Mouse (Mus musculus): ENCODE results near the gene Ube2q1. TPM values are rescaled to one million over a fixed set of nuclear protein-coding genes. Genes with fewer than 3 reads are reported as not detected.

The Ube2q1 gene
- polyA plus RNA-seq, 1 experiment, result 23.8 TPM

- peak in 1 of 2 experiments; percentile 3 for DNase-seq (ENCODE audit: low read depth in 1 of 2, low spot score in 2 of 2)
- TF ChIP-seq CTCF (IDR thresholded peaks at IDR 0.05; ENCODE audit: extremely low read depth, insufficient read depth, insufficient read length, insufficient replicate concordance) (no peak), POLR2A (IDR thresholded peaks at IDR 0.05; ENCODE audit: low read depth, low read length) (no peak)
- Histone ChIP-seq H3K36me3 (ENCODE audit: control insufficient read depth, insufficient read depth, low read length) (no peaks in the 10 kb centered on the region), H3K27ac (ENCODE audit: insufficient read depth, low read length) (no peak overlapping the region), H3K27me3 (ENCODE audit: control insufficient read depth, insufficient read depth, low read length) (no peaks in the 10 kb centered on the region), H3K4me1 (ENCODE audit: control insufficient read depth, insufficient read depth, insufficient read length) (peaks cover 6% of the 10 kb centered on the region; the same call in 1 of the 2 replicates), H3K4me3 (ENCODE audit: extremely low read depth, insufficient read depth, insufficient read length) (no peak overlapping the region)
- WGBS, result 93% methylated on average over 2 of the region's 2 CpGs
Measured at GRCm38 (mm10) chr3:89806751-89807150, 33.3 kb downstream of the Ube2q1 start.

DNA sequence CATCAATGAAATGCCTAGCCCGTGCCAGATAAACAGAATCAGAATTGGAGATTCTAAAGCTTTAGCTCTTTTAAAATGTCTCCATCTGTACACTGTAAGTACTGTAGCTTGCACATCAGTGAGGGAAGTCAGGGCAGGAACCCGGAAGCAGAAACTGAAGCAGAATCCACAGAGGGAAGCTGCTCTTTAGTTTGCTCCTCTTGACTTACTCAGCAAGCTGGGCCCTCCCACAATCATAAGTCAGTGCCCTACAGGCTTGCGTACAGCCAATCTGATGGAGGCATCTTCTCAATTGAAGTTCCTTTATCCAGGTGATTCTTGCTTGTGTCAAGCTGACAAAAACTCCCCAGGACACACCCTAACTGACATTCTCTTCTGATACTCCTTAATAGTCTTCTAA, 33.8 kb downstream of the Ube2q1 start:
- Histone ChIP-seq H3K36me3 (ENCODE audit: control insufficient read depth, insufficient read depth, low read length) (no peaks in the 10 kb centered on the region), H3K4me1 (ENCODE audit: control insufficient read depth, insufficient read depth, insufficient read length) (peaks cover 3% of the 10 kb centered on the region; the same call in 1 of the 2 replicates), H3K27me3 (ENCODE audit: control insufficient read depth, insufficient read depth, low read length) (no peaks in the 10 kb centered on the region), H3K4me3 (ENCODE audit: extremely low read depth, insufficient read depth, insufficient read length) (no peak overlapping the region), H3K27ac (ENCODE audit: insufficient read depth, low read length) (no peak overlapping the region)
- TF ChIP-seq CTCF (IDR thresholded peaks at IDR 0.05; ENCODE audit: extremely low read depth, insufficient read depth, insufficient read length, insufficient replicate concordance) (no peak), POLR2A (IDR thresholded peaks at IDR 0.05; ENCODE audit: low read depth, low read length) (no peak)
- peak in 1 of 2 experiments; percentile 1 for DNase-seq (ENCODE audit: low read depth in 1 of 2, low spot score in 2 of 2)
- WGBS, result 88% methylated on average over 3 of the region's 3 CpGs

DNA sequence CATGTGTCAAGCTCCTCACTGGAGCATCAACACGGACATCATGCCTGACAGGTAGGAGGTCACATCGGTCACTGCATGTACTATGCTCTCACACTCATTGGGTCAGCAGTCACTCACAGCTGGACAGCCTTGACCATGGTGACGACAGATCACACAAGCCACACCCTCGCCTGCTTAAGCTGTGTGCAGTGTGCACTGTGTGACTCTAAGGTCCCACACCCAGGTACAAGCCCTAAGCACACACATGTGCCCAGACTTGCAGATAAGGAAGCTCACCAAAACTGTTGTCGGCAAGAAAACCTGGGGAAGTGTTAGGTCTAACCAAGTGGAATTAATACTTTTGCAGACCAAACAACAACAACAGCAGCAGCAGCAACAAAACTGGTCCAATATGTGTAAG, 34.5 kb downstream of the Ube2q1 start:
- no peak for TF ChIP-seq POLR2A (IDR thresholded peaks at IDR 0.05; ENCODE audit: low read depth, low read length)
- TF ChIP-seq CTCF (IDR thresholded peaks at IDR 0.05; ENCODE audit: extremely low read depth, insufficient read depth, insufficient read length, insufficient replicate concordance), result no peak
- 87% methylated on average over 5 of the region's 5 CpGs for WGBS
- H3K27me3 ChIP-seq (ENCODE audit: control insufficient read depth, insufficient read depth, low read length), result no peaks in the 10 kb centered on the region
- no peak overlapping the region for H3K27ac ChIP-seq (ENCODE audit: insufficient read depth, low read length)
- H3K4me1 ChIP-seq (ENCODE audit: control insufficient read depth, insufficient read depth, insufficient read length), result peaks cover under 1% of the 10 kb centered on the region; the same call in 1 of the 2 replicates
- DNase-seq (ENCODE audit: low read depth in 1 of 2, low spot score in 2 of 2), result peak in 1 of 2 experiments; percentile 0
- no peak overlapping the region for H3K4me3 ChIP-seq (ENCODE audit: extremely low read depth, insufficient read depth, insufficient read length)
- no peaks in the 10 kb centered on the region for H3K36me3 ChIP-seq (ENCODE audit: control insufficient read depth, insufficient read depth, low read length)

DNA sequence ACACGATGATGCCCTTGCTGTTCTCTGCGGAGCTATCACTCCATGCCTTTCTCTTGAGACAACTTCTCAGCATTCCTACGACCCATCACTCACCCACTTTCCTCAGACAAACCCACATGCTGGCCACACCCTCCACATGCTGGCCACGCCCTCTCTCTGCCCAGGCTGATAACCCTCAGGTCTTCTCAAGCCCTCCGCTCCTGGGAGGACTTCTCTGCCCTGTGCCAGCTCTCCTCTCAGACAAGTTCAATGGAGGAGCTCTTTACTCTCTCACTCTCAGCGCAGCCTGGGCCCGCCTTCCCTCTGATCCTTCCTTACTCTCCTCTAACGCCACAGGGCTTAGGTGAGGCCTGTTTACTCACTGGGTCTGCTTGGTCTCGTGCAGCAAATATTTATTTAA, 35.2 kb downstream of the Ube2q1 start:
- peak in 1 of 2 experiments; percentile 1 for DNase-seq (ENCODE audit: low read depth in 1 of 2, low spot score in 2 of 2)

DNA sequence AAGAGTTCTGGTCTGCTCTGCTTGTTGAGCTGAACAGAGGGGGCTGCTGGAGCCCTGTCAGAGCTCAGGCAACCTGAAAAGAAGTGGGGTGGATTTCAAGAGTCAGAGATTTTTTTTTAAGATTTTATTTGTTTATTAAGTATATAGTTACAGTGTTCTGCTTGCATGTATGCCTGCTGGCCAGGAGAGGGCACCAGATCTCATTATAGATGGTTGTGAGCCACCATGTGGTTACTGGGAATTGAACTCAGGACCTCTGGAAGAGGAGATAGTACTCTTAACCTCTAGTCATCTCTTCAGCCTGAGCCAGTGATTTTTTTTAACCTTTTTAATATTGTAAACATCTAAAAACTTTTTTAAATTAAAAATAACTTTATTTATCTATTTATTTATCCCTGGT, 37.4 kb downstream of the Ube2q1 start:
- Histone ChIP-seq H3K4me3 (ENCODE audit: extremely low read depth, insufficient read depth, insufficient read length) (no peak overlapping the region), H3K27ac (ENCODE audit: insufficient read depth, low read length) (no peak overlapping the region), H3K4me1 (ENCODE audit: control insufficient read depth, insufficient read depth, insufficient read length) (no peaks in the 10 kb centered on the region), H3K36me3 (ENCODE audit: control insufficient read depth, insufficient read depth, low read length) (no peaks in the 10 kb centered on the region), H3K27me3 (ENCODE audit: control insufficient read depth, insufficient read depth, low read length) (no peaks in the 10 kb centered on the region)
- TF ChIP-seq CTCF (IDR thresholded peaks at IDR 0.05; ENCODE audit: extremely low read depth, insufficient read depth, insufficient read length, insufficient replicate concordance), result no peak
- no peak for TF ChIP-seq POLR2A (IDR thresholded peaks at IDR 0.05; ENCODE audit: low read depth, low read length)
- no peak for DNase-seq (ENCODE audit: low read depth in 1 of 2, low spot score in 2 of 2)

More for the DNA sequence above, 35.2 kb downstream of the Ube2q1 start:
- no peaks in the 10 kb centered on the region for H3K27me3 ChIP-seq (ENCODE audit: control insufficient read depth, insufficient read depth, low read length)
- no peaks in the 10 kb centered on the region for H3K4me1 ChIP-seq (ENCODE audit: control insufficient read depth, insufficient read depth, insufficient read length)
- no peaks in the 10 kb centered on the region for H3K36me3 ChIP-seq (ENCODE audit: control insufficient read depth, insufficient read depth, low read length)
- TF ChIP-seq CTCF (IDR thresholded peaks at IDR 0.05; ENCODE audit: extremely low read depth, insufficient read depth, insufficient read length, insufficient replicate concordance), result no peak
- TF ChIP-seq POLR2A (IDR thresholded peaks at IDR 0.05; ENCODE audit: low read depth, low read length), result no peak
- 80% methylated on average over 9 of the region's 9 CpGs for WGBS
- H3K4me3 ChIP-seq (ENCODE audit: extremely low read depth, insufficient read depth, insufficient read length), result no peak overlapping the region
- H3K27ac ChIP-seq (ENCODE audit: insufficient read depth, low read length), result no peak overlapping the region; the same call in 1 of the 2 replicates

DNA sequence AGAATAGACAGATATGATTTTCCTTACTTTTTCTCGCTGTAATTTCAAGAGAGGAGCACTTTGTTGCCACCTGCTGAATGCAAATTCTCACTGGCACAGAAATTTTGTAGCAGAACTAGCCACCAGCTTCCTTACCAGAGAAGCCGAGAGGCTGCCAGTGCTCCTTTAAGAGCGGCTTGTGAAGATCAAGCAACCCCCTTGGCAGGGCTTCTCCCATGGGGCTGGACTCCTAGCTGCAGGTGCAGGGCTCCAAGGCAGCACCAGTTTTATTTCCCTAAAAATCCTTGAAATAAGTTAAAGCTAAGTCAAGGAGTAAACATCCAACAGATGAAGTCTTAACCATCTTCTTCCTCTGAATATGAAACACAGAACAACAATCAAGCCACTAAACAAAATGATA, 38.8 kb downstream of the Ube2q1 start:
- 53% methylated on average over 3 of the region's 3 CpGs for WGBS
- H3K27ac ChIP-seq (ENCODE audit: insufficient read depth, low read length), result no peak overlapping the region
- H3K36me3 ChIP-seq (ENCODE audit: control insufficient read depth, insufficient read depth, low read length), result no peaks in the 10 kb centered on the region
- no peak for DNase-seq (ENCODE audit: low read depth in 1 of 2, low spot score in 2 of 2)
- no peaks in the 10 kb centered on the region for H3K27me3 ChIP-seq (ENCODE audit: control insufficient read depth, insufficient read depth, low read length)
- H3K4me1 ChIP-seq (ENCODE audit: control insufficient read depth, insufficient read depth, insufficient read length), result no peaks in the 10 kb centered on the region
- no peak overlapping the region for H3K4me3 ChIP-seq (ENCODE audit: extremely low read depth, insufficient read depth, insufficient read length)
- TF ChIP-seq POLR2A (IDR thresholded peaks at IDR 0.05; ENCODE audit: low read depth, low read length), result no peak
- TF ChIP-seq CTCF (IDR thresholded peaks at IDR 0.05; ENCODE audit: extremely low read depth, insufficient read depth, insufficient read length, insufficient replicate concordance), result no peak

GRCm38 (mm10) chr3:89814051-89814450, 40.6 kb downstream of the Ube2q1 start:
- TF ChIP-seq CTCF (IDR thresholded peaks at IDR 0.05; ENCODE audit: extremely low read depth, insufficient read depth, insufficient read length, insufficient replicate concordance), result no peak
- TF ChIP-seq POLR2A (IDR thresholded peaks at IDR 0.05; ENCODE audit: low read depth, low read length), result no peak
- no peak for DNase-seq (ENCODE audit: low read depth in 1 of 2, low spot score in 2 of 2)
- Histone ChIP-seq H3K27ac (ENCODE audit: insufficient read depth, low read length) (no peak overlapping the region), H3K27me3 (ENCODE audit: control insufficient read depth, insufficient read depth, low read length) (no peaks in the 10 kb centered on the region), H3K4me1 (ENCODE audit: control insufficient read depth, insufficient read depth, insufficient read length) (no peaks in the 10 kb centered on the region), H3K4me3 (ENCODE audit: extremely low read depth, insufficient read depth, insufficient read length) (no peak overlapping the region), H3K36me3 (ENCODE audit: control insufficient read depth, insufficient read depth, low read length) (no peaks in the 10 kb centered on the region)
- WGBS, result 83% methylated on average over 7 of the region's 7 CpGs
